Mouse (Mus musculus): ENCODE measurements around the gene Tmem140. TPM values are rescaled to one million over a fixed set of nuclear protein-coding genes. Genes with fewer than 3 reads are reported as not detected.

Tmem140 gene
- polyA plus RNA-seq (2015; fragmentation: Nextera tagmentation; extraction: Ambion mirVana) = 1.5 and 1.6 TPM in 2 replicates

GRCm38 (mm10) chr6:34862791-34863403, at the start of gene Tmem140:
Tmem140 (plus strand) TSS chr6:34863146.

GRCm38 (mm10) chr6:34877509-34878321, 14.8 kb downstream of the Tmem140 start, which contains the start of gene Cyren:
Cyren (minus strand) TSS chr6:34878060.

GRCm38 (mm10) chr6:34910371-34911219, 47.6 kb downstream of the Tmem140 start, which contains the start of gene Wdr91:
Wdr91 (minus strand) TSS chr6:34910876.

GRCm38 (mm10) chr6:34919956-34920355, 57.0 kb downstream of the Tmem140 start, which contains the start of gene Stra8:
Stra8 (plus strand) TSS chr6:34920163.

Other genes starting within 250 kb of the Tmem140 start
- gene Agbl3, start 82.7 kb upstream of the Tmem140 start, polyA plus RNA-seq (2015; fragmentation: Nextera tagmentation; extraction: Ambion mirVana) = 19.4 and 24.4 TPM in 2 replicates
- gene Cyren, start 14.9 kb downstream of the Tmem140 start, polyA plus RNA-seq (2015; fragmentation: Nextera tagmentation; extraction: Ambion mirVana) = 5.3 and 6.6 TPM in 2 replicates
- 17.2 and 17.6 TPM in 2 replicates for gene Wdr91, start 47.7 kb downstream of the Tmem140 start, polyA plus RNA-seq (2015; fragmentation: Nextera tagmentation; extraction: Ambion mirVana)
- not detected in 2 replicates for gene Stra8, start 57.0 kb downstream of the Tmem140 start, polyA plus RNA-seq (2015; fragmentation: Nextera tagmentation; extraction: Ambion mirVana)
- 0.97 and 1.0 TPM in 2 replicates for gene Slc23a4, start 125.3 kb downstream of the Tmem140 start, polyA plus RNA-seq (2015; fragmentation: Nextera tagmentation; extraction: Ambion mirVana)

All from neural tube, postnatal 0 days (tissue).